Mouse (Mus musculus) bone marrow macrophage, adult 2 months (primary cell): ENCODE measurements at regions not wholly inside any gene's neighbourhood (a gene's known extent, or its start where the extent isn't known, plus 50 kb on each side); places are given as distances from the start of the nearest gene placed in this dataset.

Source experiments
- H3K27ac ChIP-seq: 2 replicates; pipeline ENCODE4 v1.5.1; 2012; ENCODE audit warnings: low read depth, low read length; ENCODE audit not compliant: insufficient read depth
- H3K4me1 ChIP-seq: 2 replicates; pipeline ENCODE4 v1.6.1; 2012; ENCODE audit warnings: low read length; ENCODE audit not compliant: control insufficient read depth, insufficient read depth
- H3K4me3 ChIP-seq: 2 replicates; pipeline ENCODE4 v1.5.1; 2012; ENCODE audit warnings: mild to moderate bottlenecking, low read length, moderate library complexity; ENCODE audit not compliant: insufficient read depth
- CTCF ChIP-seq: IDR thresholded peaks from 2 replicates; pipeline ENCODE4 v1.5.1; 2012; ENCODE audit warnings: low read depth, mild to moderate bottlenecking, low read length, moderate library complexity
- POLR2A ChIP-seq: IDR thresholded peaks from 2 replicates; pipeline ENCODE4 v1.6.1; 2012; ENCODE audit warnings: mild to moderate bottlenecking, low read depth, low read length, borderline replicate concordance

- no peak for TF ChIP-seq CTCF
- no peak for TF ChIP-seq POLR2A
These were observed 50.9 kb upstream of the Cpne4 start for GRCm38 (mm10) chr9:104496220-104496619.

GRCm38 (mm10) chr9:104490696-104491095 lies 56.4 kb upstream of the Cpne4 start:
- TF ChIP-seq CTCF (no peak), POLR2A (no peak)
- peak overlapping the region; percentile 40; the same call in 1 of the 2 replicates for H3K27ac ChIP-seq
- peaks cover 12% of the 10 kb centered on the region for H3K4me1 ChIP-seq
- H3K4me3 ChIP-seq = no peak overlapping the region

More at GRCm38 (mm10) chr9:104496220-104496619, 50.9 kb upstream of the Cpne4 start:
- Histone ChIP-seq H3K27ac (no peak overlapping the region), H3K4me3 (no peak overlapping the region), H3K4me1 (peaks cover 2% of the 10 kb centered on the region)

- Histone ChIP-seq H3K4me1 (peaks cover 12% of the 10 kb centered on the region), H3K4me3 (no peak overlapping the region), H3K27ac (no peak overlapping the region)
- no peak for TF ChIP-seq POLR2A
- no peak for TF ChIP-seq CTCF
These were observed 57.7 kb upstream of the Cpne4 start for GRCm38 (mm10) chr9:104489383-104489782.

- Histone ChIP-seq H3K4me3 (no peak overlapping the region), H3K4me1 (no peaks in the 10 kb centered on the region), H3K27ac (no peak overlapping the region)
- TF ChIP-seq POLR2A (no peak), CTCF (no peak)
These were observed 64.6 kb upstream of the Cpne4 start for GRCm38 (mm10) chr9:104482440-104482839.

GRCm38 (mm10) chr9:104480683-104481082 lies 66.4 kb upstream of the Cpne4 start:
- Histone ChIP-seq H3K4me1 (no peaks in the 10 kb centered on the region), H3K4me3 (no peak overlapping the region), H3K27ac (no peak overlapping the region)
- TF ChIP-seq POLR2A (no peak), CTCF (no peak)

- Histone ChIP-seq H3K4me1 (no peaks in the 10 kb centered on the region), H3K27ac (no peak overlapping the region), H3K4me3 (no peak overlapping the region)
- TF ChIP-seq POLR2A = no peak
- no peak for TF ChIP-seq CTCF
These were observed 72.3 kb upstream of the Cpne4 start for GRCm38 (mm10) chr9:104474831-104475230.

- no peak overlapping the region for H3K4me3 ChIP-seq
- no peak overlapping the region for H3K27ac ChIP-seq
- no peak for TF ChIP-seq POLR2A
- no peak for TF ChIP-seq CTCF
- H3K4me1 ChIP-seq = no peaks in the 10 kb centered on the region
These were observed 79.8 kb upstream of the Cpne4 start for GRCm38 (mm10) chr9:104467238-104467637.

GRCm38 (mm10) chr9:104463701-104464100 lies 83.4 kb upstream of the Cpne4 start:
- no peak for TF ChIP-seq POLR2A
- no peak for TF ChIP-seq CTCF
- no peak overlapping the region for H3K4me3 ChIP-seq
- H3K4me1 ChIP-seq = no peaks in the 10 kb centered on the region; the same call in 1 of the 2 replicates
- H3K27ac ChIP-seq = no peak overlapping the region

- no peak overlapping the region for H3K4me3 ChIP-seq
These were observed 87.0 kb upstream of the Cpne4 start for GRCm38 (mm10) chr9:104460133-104460532.

GRCm38 (mm10) chr9:104457635-104458034 lies 89.5 kb upstream of the Cpne4 start:
- H3K27ac ChIP-seq = no peak overlapping the region
- H3K4me3 ChIP-seq = no peak overlapping the region
- H3K4me1 ChIP-seq = peaks cover 4% of the 10 kb centered on the region; the same call in 1 of the 2 replicates
- no peak for TF ChIP-seq POLR2A
- no peak for TF ChIP-seq CTCF

More at GRCm38 (mm10) chr9:104460133-104460532, 87.0 kb upstream of the Cpne4 start:
- TF ChIP-seq POLR2A (no peak), CTCF (no peak)
- no peak overlapping the region for H3K27ac ChIP-seq
- H3K4me1 ChIP-seq = peaks cover 4% of the 10 kb centered on the region; the same call in 1 of the 2 replicates
